Mouse (Mus musculus) forebrain, postnatal 0 days (tissue): Measurements from ENCODE around the gene Gm1527. TPM values are rescaled to one million over a fixed set of nuclear protein-coding genes. Genes with fewer than 3 reads are reported as not detected.
"Not testable (repeated sequence)": the region's sequence is repeated elsewhere in the genome, so short reads cannot be mapped to it uniquely, and the experiment has no call there.

Experiments
- ATAC-seq: fragments of 200-750 bp; cut with Nextera tagmentation; 2 replicates; pipeline ENCODE4 v1.8.0; 2017; ENCODE audit warnings: mild to moderate bottlenecking, moderate library complexity
- DNase-seq: peaks from one replicate; pipeline ENCODE4 v3.0.0-alpha.2; 2015
- H3K27ac ChIP-seq: fragments of 300-500 bp; sonication (generic); 2 replicates; pipeline ENCODE4 v1.5.1; 2014; ENCODE audit warnings: low read depth, mild to moderate bottlenecking, antibody characterized with exemption, low read length, moderate library complexity, mixed read lengths
- H3K27me3 ChIP-seq: fragments of 300-500 bp; sonication (generic); 2 replicates; pipeline ENCODE4 v1.6.1; 2014; ENCODE audit warnings: mild to moderate bottlenecking, low read length, mixed read lengths; ENCODE audit not compliant: insufficient read depth
- H3K36me3 ChIP-seq: fragments of 300-500 bp; sonication (generic); 2 replicates; pipeline ENCODE4 v1.6.1; 2014; ENCODE audit warnings: mild to moderate bottlenecking, moderate library complexity; ENCODE audit not compliant: insufficient read depth
- H3K4me1 ChIP-seq: fragments of 300-500 bp; sonication (generic); 2 replicates; pipeline ENCODE4 v1.6.1; 2014; ENCODE audit warnings: antibody characterized with exemption; ENCODE audit not compliant: insufficient read depth
- H3K4me2 ChIP-seq: fragments of 300-500 bp; sonication (generic); 2 replicates; pipeline ENCODE4 v1.6.1; 2014; ENCODE audit warnings: low read depth, mild to moderate bottlenecking, moderate library complexity
- H3K4me3 ChIP-seq: fragments of 300-500 bp; sonication (generic); 2 replicates; pipeline ENCODE4 v1.5.1; 2014; ENCODE audit warnings: low read depth, low read length, mixed read lengths
- H3K9ac ChIP-seq: fragments of 300-500 bp; sonication (generic); 2 replicates; pipeline ENCODE4 v1.6.1; 2014; ENCODE audit warnings: mild to moderate bottlenecking
- H3K9me3 ChIP-seq: fragments of 300-500 bp; sonication (generic); 2 replicates; pipeline ENCODE4 v1.6.1; 2016; ENCODE audit warnings: low read length
- CTCF ChIP-seq: sonication (generic); IDR thresholded peaks from 2 replicates; pipeline ENCODE4 v1.5.1; 2016; ENCODE audit warnings: antibody characterized with exemption, control low read depth, low read depth
- WGBS: fragments of 180-500 bp; shearing (Covaris S2); extraction: QIAGEN DNeasy Blood & Tissue Kit; methylation state at CpG from one replicate; pipeline ENCODE4 v1.1.7; 2014; 5-methylcytosine and 5-hydroxymethylcytosine counted together
- polyA plus RNA-seq: library from polyadenylated mRNA; unstranded; fragments of >200 nt; fragmentation: Nextera tagmentation; extraction: Ambion mirVana; gene quantifications from 2 replicates; pipeline ENCODE4 v1.2.1, GENCODE M21; 2015
- total RNA-seq: library from RNA; depleted of rRNA; stranded (reverse); fragments of >200 nt; gene quantifications from 2 replicates; pipeline ENCODE4 v1.2.3, GENCODE M21; 2014; rRNA removed

Gm1527 gene
- total RNA-seq (not detected in 2 replicates), polyA plus RNA-seq (not detected in 2 replicates)

GRCm38 (mm10) chr3:28892317-28892716 lies at the start of gene Gm1527:
Gene Gm1527, plus strand, starts transcription at chr3:28892617.
- Histone ChIP-seq H3K4me2 (no peak within 1 kb of the TSS), H3K9ac (no peak within 1 kb of the TSS), H3K27ac (no peak within 1 kb of the TSS), H3K4me1 (no peaks in the 10 kb centered on the region), H3K9me3 (no peaks in the 10 kb centered on the region), H3K4me3 (no peak within 1 kb of the TSS), H3K27me3 (no peaks in the 10 kb centered on the region), H3K36me3 (no peaks in the 10 kb centered on the region)
- no peak for DNase-seq
- TF ChIP-seq CTCF, result no peak
- WGBS, result 76% methylated on average over 1 of the region's 1 CpGs
- ATAC-seq, result no peak

GRCm38 (mm10) chr3:28843231-28843630 lies 49.2 kb upstream of the Gm1527 start:
- DNase-seq (no peak), ATAC-seq (no peak)
- no peaks in the 10 kb centered on the region for H3K36me3 ChIP-seq
- H3K27me3 ChIP-seq, result no peaks in the 10 kb centered on the region
- H3K27ac ChIP-seq, result no peak overlapping the region
- no peak overlapping the region for H3K4me3 ChIP-seq
- 55% methylated on average over 8 of the region's 8 CpGs for WGBS
- H3K4me2 ChIP-seq, result no peak overlapping the region
- no peak overlapping the region for H3K9ac ChIP-seq
- H3K9me3 ChIP-seq, result no peaks in the 10 kb centered on the region
- TF ChIP-seq CTCF, result no peak
- no peaks in the 10 kb centered on the region for H3K4me1 ChIP-seq

GRCm38 (mm10) chr3:28847115-28847514 lies 45.3 kb upstream of the Gm1527 start:
- Histone ChIP-seq H3K4me2 (no peak overlapping the region), H3K36me3 (no peaks in the 10 kb centered on the region), H3K4me1 (no peaks in the 10 kb centered on the region), H3K4me3 (no peak overlapping the region), H3K27ac (no peak overlapping the region), H3K9me3 (no peaks in the 10 kb centered on the region), H3K27me3 (no peaks in the 10 kb centered on the region), H3K9ac (no peak overlapping the region)
- TF ChIP-seq CTCF, result no peak
- ATAC-seq, result no peak
- no peak for DNase-seq

GRCm38 (mm10) chr3:28852174-28852573 lies 40.2 kb upstream of the Gm1527 start:
- H3K9me3 ChIP-seq, H3K4me2 ChIP-seq, H3K9ac ChIP-seq, H3K36me3 ChIP-seq, H3K4me1 ChIP-seq, DNase-seq, H3K27ac ChIP-seq, H3K4me3 ChIP-seq, H3K27me3 ChIP-seq, ATAC-seq: not testable (repeated sequence)
- whole genome bisulfite sequencing, result 90% methylated on average over 3 of the region's 3 CpGs

- H3K36me3 ChIP-seq, H3K27ac ChIP-seq, H3K27me3 ChIP-seq, H3K9ac ChIP-seq, ATAC-seq, DNase-seq, H3K4me2 ChIP-seq, H3K4me3 ChIP-seq, H3K9me3 ChIP-seq, H3K4me1 ChIP-seq: not testable (repeated sequence)
Measured at GRCm38 (mm10) chr3:28859630-28860392, 32.6 kb upstream of the Gm1527 start.

- not testable (repeated sequence) for H3K4me3 ChIP-seq, H3K9me3 ChIP-seq, DNase-seq, H3K4me2 ChIP-seq, H3K4me1 ChIP-seq, H3K36me3 ChIP-seq, H3K27ac ChIP-seq, ATAC-seq, H3K27me3 ChIP-seq, H3K9ac ChIP-seq
- WGBS, result 80% methylated on average over 6 of the region's 6 CpGs
Measured at GRCm38 (mm10) chr3:28896966-28897365, 4.5 kb downstream of the Gm1527 start.

GRCm38 (mm10) chr3:28965931-28966330 lies 73.5 kb downstream of the Gm1527 start:
- H3K27ac ChIP-seq, result no peak overlapping the region
- no peaks in the 10 kb centered on the region for H3K4me1 ChIP-seq
- no peak for TF ChIP-seq CTCF
- no peak overlapping the region for H3K4me2 ChIP-seq
- no peaks in the 10 kb centered on the region for H3K9me3 ChIP-seq
- no peaks in the 10 kb centered on the region for H3K36me3 ChIP-seq
- DNase-seq (no peak), ATAC-seq (no peak)
- WGBS, result 89% methylated on average over 2 of the region's 2 CpGs
- no peak overlapping the region for H3K4me3 ChIP-seq
- H3K9ac ChIP-seq, result no peak overlapping the region
- H3K27me3 ChIP-seq, result no peaks in the 10 kb centered on the region
